Mouse (Mus musculus): Measurements from ENCODE around the gene Ubp1. TPM values are rescaled to one million over a fixed set of nuclear protein-coding genes. Genes with fewer than 3 reads are reported as not detected.

The Ubp1 gene
- total and polyA plus RNA-seq, 3 experiments = 42.0 to 73.4 (median 51.1) TPM

GRCm38 (mm10) chr9:113992810-113993209 is 62.1 kb downstream of the Ubp1 start:
- Histone ChIP-seq H3K9ac (ENCODE audit: insufficient read depth, low read depth) (no peak overlapping the region), H3K9me3 (replicated peaks; ENCODE audit: low read length) (no peaks in the 10 kb centered on the region), H3K4me2 (ENCODE audit: insufficient read depth, low read depth, poor library complexity, severe bottlenecking) (no peak overlapping the region), H3K27ac (ENCODE audit: insufficient read depth, low read depth) (no peak overlapping the region), H3K79me2 (replicated peaks; ENCODE audit: control insufficient read depth, extremely low read depth, insufficient read depth, poor library complexity, severe bottlenecking) (no peaks in the 10 kb centered on the region), H3K4me3 (replicated peaks in 1 of 3; ENCODE audit: low read depth in 2 of 3, low read length in 2 of 3, poor library complexity in 1 of 3) (no peak overlapping the region), H3K27me3 (replicated peaks) (no peaks in the 10 kb centered on the region), H3K36me3 (replicated peaks in 1 of 2; ENCODE audit: control insufficient read depth in 1 of 2, insufficient read depth in 1 of 2, low read length in 1 of 2) (no peaks in the 10 kb centered on the region), H3K4me1 (ENCODE audit: control insufficient read depth in 1 of 2, insufficient read depth in 2 of 2) (peaks cover 2 to 6% of the 10 kb centered on the region in 2 experiments; a peak in 3 of 4 replicates)
- TF ChIP-seq ZNF384 (IDR thresholded peaks at IDR 0.05; ENCODE audit: low read depth, low read length) (no peak), UBTF (IDR thresholded peaks at IDR 0.05; ENCODE audit: low read depth, low read length) (no peak), EP300 (IDR thresholded peaks at IDR 0.05; ENCODE audit: low read length) (no peak), RAD21 (IDR thresholded peaks at IDR 0.05; ENCODE audit: low read depth, low read length) (no peak), SMC3 (IDR thresholded peaks at IDR 0.05; ENCODE audit: low read depth, low read length) (no peak), BHLHE40 (IDR thresholded peaks at IDR 0.05; ENCODE audit: low read depth, low read length) (no peak)
- DNase-seq (ENCODE audit: extremely low read depth) = no peak
- in situ Hi-C loops (cut with MboI; ENCODE audit: low pct_ligation_motif_present, low pct_unique_long_range_greater_than_20kb, low sequenced_read_pairs) = loop anchor here (10.0 kb wide), 2 partner anchors 102 to 392 kb away; no protein-coding TSS in a partner anchor
- dilution Hi-C loops (cut with MboI; ENCODE audit: extremely low pct_ligation_motif_present, extremely low pct_unique_long_range_greater_than_20kb, low sequenced_read_pairs) = no loop called here

GRCm38 (mm10) chr9:113998311-113998710 is 67.6 kb downstream of the Ubp1 start:
- H3K4me3 ChIP-seq (replicated peaks in 1 of 3; ENCODE audit: low read depth in 2 of 3, low read length in 2 of 3, poor library complexity in 1 of 3) = no peak overlapping the region
- peaks cover 6% of the 10 kb centered on the region for H3K9me3 ChIP-seq (replicated peaks; ENCODE audit: low read length)
- no peaks in the 10 kb centered on the region for H3K27me3 ChIP-seq (replicated peaks)
- no peak overlapping the region for H3K4me2 ChIP-seq (ENCODE audit: insufficient read depth, low read depth, poor library complexity, severe bottlenecking)
- H3K79me2 ChIP-seq (replicated peaks; ENCODE audit: control insufficient read depth, extremely low read depth, insufficient read depth, poor library complexity, severe bottlenecking) = no peaks in the 10 kb centered on the region
- in situ Hi-C loops (cut with MboI; ENCODE audit: low pct_ligation_motif_present, low pct_unique_long_range_greater_than_20kb, low sequenced_read_pairs) (loop anchor here (10.0 kb wide), 2 partner anchors 96 to 386 kb away; no protein-coding TSS in a partner anchor), dilution Hi-C loops (cut with MboI; ENCODE audit: extremely low pct_ligation_motif_present, extremely low pct_unique_long_range_greater_than_20kb, low sequenced_read_pairs) (no loop called here)
- H3K4me1 ChIP-seq (ENCODE audit: control insufficient read depth in 1 of 2, insufficient read depth in 2 of 2) = no peaks in the 10 kb centered on the region
- H3K9ac ChIP-seq (ENCODE audit: insufficient read depth, low read depth) = no peak overlapping the region
- H3K27ac ChIP-seq (ENCODE audit: insufficient read depth, low read depth) = no peak overlapping the region
- H3K36me3 ChIP-seq (replicated peaks in 1 of 2; ENCODE audit: control insufficient read depth in 1 of 2, insufficient read depth in 1 of 2, low read length in 1 of 2) = no peaks in the 10 kb centered on the region
- DNase-seq (ENCODE audit: extremely low read depth) = no peak
- TF ChIP-seq CTCF (conservative IDR thresholded peaks at IDR 0.05 in 1 of 2, IDR thresholded peaks at IDR 0.05 in 1 of 2; ENCODE audit: low read depth in 2 of 2, low read length in 2 of 2) (peak; percentile 35 to 43; a peak in 2 of 4 replicates), MAX (IDR thresholded peaks at IDR 0.05; ENCODE audit: low read length) (no peak)

- Histone ChIP-seq H3K4me3 (replicated peaks in 1 of 3; ENCODE audit: low read depth in 2 of 3, low read length in 2 of 3, poor library complexity in 1 of 3) (no peak overlapping the region), H3K4me1 (ENCODE audit: control insufficient read depth in 1 of 2, insufficient read depth in 2 of 2) (peaks cover 0 to 20% of the 10 kb centered on the region in 2 experiments; a peak in 2 of 4 replicates), H3K79me2 (replicated peaks; ENCODE audit: control insufficient read depth, extremely low read depth, insufficient read depth, poor library complexity, severe bottlenecking) (no peaks in the 10 kb centered on the region), H3K36me3 (replicated peaks in 1 of 2; ENCODE audit: control insufficient read depth in 1 of 2, insufficient read depth in 1 of 2, low read length in 1 of 2) (no peaks in the 10 kb centered on the region), H3K27me3 (replicated peaks) (no peaks in the 10 kb centered on the region), H3K27ac (ENCODE audit: insufficient read depth, low read depth) (no peak overlapping the region), H3K9me3 (replicated peaks; ENCODE audit: low read length) (peaks cover 3% of the 10 kb centered on the region), H3K9ac (ENCODE audit: insufficient read depth, low read depth) (no peak overlapping the region), H3K4me2 (ENCODE audit: insufficient read depth, low read depth, poor library complexity, severe bottlenecking) (no peak overlapping the region)
- TF ChIP-seq USF2 (conservative IDR thresholded peaks at IDR 0.05; ENCODE audit: low read depth, low read length) (no peak), JUND (conservative IDR thresholded peaks at IDR 0.05; ENCODE audit: low read depth, low read length) (no peak), MAX (IDR thresholded peaks at IDR 0.05; ENCODE audit: low read length) (no peak), SIN3A (IDR thresholded peaks at IDR 0.05; ENCODE audit: low read length) (no peak), IRF4 (IDR thresholded peaks at IDR 0.05; ENCODE audit: low read depth, low read length) (no peak), NRF1 (IDR thresholded peaks at IDR 0.05; ENCODE audit: low read depth, low read length) (no peak)
- in situ Hi-C loops (cut with MboI; ENCODE audit: low pct_ligation_motif_present, low pct_unique_long_range_greater_than_20kb, low sequenced_read_pairs) (no loop called here), dilution Hi-C loops (cut with MboI; ENCODE audit: extremely low pct_ligation_motif_present, extremely low pct_unique_long_range_greater_than_20kb, low sequenced_read_pairs) (no loop called here)
- DNase-seq (ENCODE audit: extremely low read depth) = no peak
Observed at GRCm38 (mm10) chr9:114006801-114007200, 76.1 kb downstream of the Ubp1 start.

Data from CH12.LX (cell line).